Mouse (Mus musculus) MEL (cell line): Measurements from ENCODE around the gene Tm2d3. TPM values are rescaled to one million over a fixed set of nuclear protein-coding genes. Genes with fewer than 3 reads are reported as not detected.

ENCODE experiments used
- DNase-seq: peaks from one replicate; pipeline ENCODE4 v3.0.0; 2011; ENCODE audit warnings: low read depth, low spot score
- H3K27ac ChIP-seq: 2 replicates; pipeline ENCODE4 v1.5.1; 2012; ENCODE audit warnings: low read depth, mild to moderate bottlenecking, control low read depth, low read length, moderate library complexity; ENCODE audit not compliant: control insufficient read depth
- H3K27me3 ChIP-seq, 2 experiments: fragments of 150-350 bp in 1 of 2; sonication (generic) in 1 of 2; 2 replicates each; pipeline ENCODE4 v1.6.1; 2012; ENCODE audit warnings: low read length in 2 of 2, mild to moderate bottlenecking in 2 of 2, improper control_type of control experiment in 1 of 2, moderate library complexity in 1 of 2; ENCODE audit not compliant: insufficient read depth in 2 of 2, control insufficient read depth in 1 of 2
- H3K36me3 ChIP-seq, 2 experiments: 2 replicates each; pipeline ENCODE4 v1.6.1; 2012 to 2014; ENCODE audit warnings: low read length in 2 of 2, improper control_type of control experiment in 1 of 2, inconsistent platforms in 1 of 2, mild to moderate bottlenecking in 1 of 2; ENCODE audit not compliant: insufficient read depth in 2 of 2, control insufficient read depth in 1 of 2
- H3K4me1 ChIP-seq, 2 experiments: fragments of 150-350 bp in 1 of 2; sonication (generic) in 1 of 2; 2 replicates each; pipeline ENCODE4 v1.6.1; 2012; ENCODE audit warnings: low read length in 2 of 2, improper control_type of control experiment in 1 of 2, mild to moderate bottlenecking in 1 of 2; ENCODE audit not compliant: insufficient read depth in 2 of 2, control insufficient read depth in 1 of 2
- H3K4me3 ChIP-seq, 2 experiments: fragments of 150-350 bp in 1 of 2; sonication (generic) in 1 of 2; 2 replicates each; pipeline ENCODE4 v1.5.1; 2012; ENCODE audit warnings: low read depth in 2 of 2, low read length in 2 of 2, mild to moderate bottlenecking in 2 of 2, moderate library complexity in 2 of 2, control low read depth in 1 of 2, improper control_type of control experiment in 1 of 2; ENCODE audit not compliant: control insufficient read depth in 1 of 2, insufficient read depth in 1 of 2
- H3K79me2 ChIP-seq: 2 replicates; pipeline ENCODE4 v1.6.1; 2012; ENCODE audit warnings: mild to moderate bottlenecking, low read length, moderate library complexity; ENCODE audit not compliant: control insufficient read depth, poor library complexity, insufficient read depth
- H3K9ac ChIP-seq: 2 replicates; pipeline ENCODE4 v1.6.1; 2012; ENCODE audit warnings: low read depth, mild to moderate bottlenecking, control low read depth, low read length, moderate library complexity; ENCODE audit not compliant: control insufficient read depth, poor library complexity, severe bottlenecking
- H3K9me3 ChIP-seq: fragments of 150-350 bp; sonication (generic); replicated peaks from 2 replicates; pipeline ENCODE4 v1.6.1; 2012; ENCODE audit warnings: mild to moderate bottlenecking, low read length, improper control_type of control experiment, moderate library complexity; ENCODE audit not compliant: insufficient read depth
- BHLHE40 ChIP-seq: IDR thresholded peaks from 2 replicates; pipeline ENCODE4 v1.6.1; 2012; ENCODE audit warnings: low read depth, mild to moderate bottlenecking, inconsistent platforms, low read length, improper control_type of control experiment, borderline replicate concordance
- CHD1 ChIP-seq: IDR thresholded peaks from 2 replicates; pipeline ENCODE4 v1.6.1; 2012; ENCODE audit warnings: low read depth, mild to moderate bottlenecking, inconsistent platforms, low read length, improper control_type of control experiment
- CHD2 ChIP-seq: IDR thresholded peaks from 2 replicates; pipeline ENCODE4 v1.6.1; 2011; ENCODE audit warnings: low read length, improper control_type of control experiment
- CTCF ChIP-seq, 3 experiments: IDR thresholded peaks in 2 of 3; conservative IDR thresholded peaks in 1 of 3; 2 replicates each; pipeline ENCODE4 v1.5.1; 2011 to 2012; ENCODE audit warnings: low read length in 3 of 3, low read depth in 2 of 3, mild to moderate bottlenecking in 2 of 3, improper control_type of control experiment in 1 of 3, inconsistent platforms in 1 of 3, mixed read lengths in 1 of 3, moderate library complexity in 1 of 3; ENCODE audit not compliant: control insufficient read depth in 1 of 3, insufficient read depth in 1 of 3, poor library complexity in 1 of 3, severe bottlenecking in 1 of 3
- E2F4 ChIP-seq: IDR thresholded peaks from 2 replicates; pipeline ENCODE4 v1.6.1; 2011; ENCODE audit warnings: low read depth, low read length, improper control_type of control experiment, borderline replicate concordance
- ELF1 ChIP-seq: IDR thresholded peaks from 2 replicates; pipeline ENCODE4 v1.6.1; 2014; ENCODE audit warnings: low read depth, mild to moderate bottlenecking, inconsistent platforms, low read length, improper control_type of control experiment, moderate library complexity
- EP300 ChIP-seq, 2 experiments: IDR thresholded peaks; 2 replicates each; pipeline ENCODE4 v1.6.1; 2011; ENCODE audit warnings: improper control_type of control experiment in 2 of 2, low read length in 2 of 2, low read depth in 1 of 2, mild to moderate bottlenecking in 1 of 2
- GABPA ChIP-seq: IDR thresholded peaks from 2 replicates; pipeline ENCODE4 v1.6.1; 2012; ENCODE audit warnings: low read depth, mild to moderate bottlenecking, inconsistent platforms, low read length, improper control_type of control experiment, moderate library complexity
- GATA1 ChIP-seq: IDR thresholded peaks from 2 replicates; pipeline ENCODE4 v1.6.1; 2011; ENCODE audit warnings: low read depth, low read length, improper control_type of control experiment
- HCFC1 ChIP-seq: IDR thresholded peaks from 2 replicates; pipeline ENCODE4 v1.6.1; 2012; ENCODE audit warnings: low read depth, mild to moderate bottlenecking, inconsistent platforms, low read length, improper control_type of control experiment, moderate library complexity
- KAT2A ChIP-seq: conservative IDR thresholded peaks from 2 replicates; pipeline ENCODE4 v1.6.1; 2012; ENCODE audit warnings: low read depth, low read length, improper control_type of control experiment, inconsistent platforms
- MAFK ChIP-seq: IDR thresholded peaks from 2 replicates; pipeline ENCODE4 v1.6.1; 2011; ENCODE audit warnings: low read depth, mild to moderate bottlenecking, low read length, improper control_type of control experiment, borderline replicate concordance
- MAX ChIP-seq: IDR thresholded peaks from 2 replicates; pipeline ENCODE4 v1.6.1; 2011; ENCODE audit warnings: low read length, improper control_type of control experiment
- MAZ ChIP-seq: IDR thresholded peaks from 2 replicates; pipeline ENCODE4 v1.6.1; 2012; ENCODE audit warnings: low read depth, mild to moderate bottlenecking, inconsistent platforms, low read length, improper control_type of control experiment
- MEF2A ChIP-seq: IDR thresholded peaks from 2 replicates; pipeline ENCODE4 v1.6.1; 2014; ENCODE audit warnings: low read depth, mild to moderate bottlenecking, inconsistent platforms, low read length, improper control_type of control experiment; ENCODE audit not compliant: poor library complexity, insufficient replicate concordance, severe bottlenecking; ENCODE audit errors: extremely low read depth
- MYB ChIP-seq: IDR thresholded peaks from 2 replicates; pipeline ENCODE4 v1.6.1; 2011; ENCODE audit warnings: mild to moderate bottlenecking, low read depth, low read length, improper control_type of control experiment
- MYC ChIP-seq: IDR thresholded peaks from 2 replicates; pipeline ENCODE4 v1.6.1; 2011; ENCODE audit warnings: low read depth, mild to moderate bottlenecking, low read length, improper control_type of control experiment, moderate library complexity
- NELFE ChIP-seq: IDR thresholded peaks from 2 replicates; pipeline ENCODE4 v1.6.1; 2011; ENCODE audit warnings: low read depth, low read length, improper control_type of control experiment
- NRF1 ChIP-seq: IDR thresholded peaks from 2 replicates; pipeline ENCODE4 v1.6.1; 2014; ENCODE audit warnings: low read depth, mild to moderate bottlenecking, inconsistent platforms, low read length, improper control_type of control experiment, moderate library complexity; ENCODE audit not compliant: poor library complexity, insufficient read depth, severe bottlenecking
- POLR2A ChIP-seq, 2 experiments: IDR thresholded peaks; 2 replicates each; pipeline ENCODE4 v1.6.1; 2011 to 2012; ENCODE audit warnings: low read length in 2 of 2, mild to moderate bottlenecking in 2 of 2, control low read depth in 1 of 2, improper control_type of control experiment in 1 of 2, low read depth in 1 of 2, moderate library complexity in 1 of 2; ENCODE audit not compliant: control insufficient read depth in 1 of 2, insufficient read depth in 1 of 2, poor library complexity in 1 of 2
- POLR2AphosphoS2 ChIP-seq: IDR thresholded peaks from 2 replicates; pipeline ENCODE4 v1.6.1; 2011; ENCODE audit warnings: low read length, improper control_type of control experiment
- POLR2AphosphoS5 ChIP-seq: IDR thresholded peaks from 2 replicates; pipeline ENCODE4 v1.6.1; 2012; ENCODE audit warnings: low read depth, borderline replicate concordance, mild to moderate bottlenecking, inconsistent platforms, low read length, moderate library complexity, mixed read lengths
- RAD21 ChIP-seq: IDR thresholded peaks from 2 replicates; pipeline ENCODE4 v1.6.1; 2011; ENCODE audit warnings: mild to moderate bottlenecking, low read depth, low read length, improper control_type of control experiment
- SIN3A ChIP-seq: IDR thresholded peaks from 2 replicates; pipeline ENCODE4 v1.6.1; 2012; ENCODE audit warnings: low read length, improper control_type of control experiment, inconsistent platforms
- SMC3 ChIP-seq: IDR thresholded peaks from 2 replicates; pipeline ENCODE4 v1.6.1; 2011; ENCODE audit warnings: low read depth, low read length, improper control_type of control experiment
- TBP ChIP-seq: IDR thresholded peaks from 2 replicates; pipeline ENCODE4 v1.8.0; 2011; ENCODE audit warnings: low read depth, low read length, improper control_type of control experiment
- TCF12 ChIP-seq: IDR thresholded peaks from 2 replicates; pipeline ENCODE4 v1.6.1; 2014; ENCODE audit warnings: low read depth, mild to moderate bottlenecking, inconsistent platforms, low read length, improper control_type of control experiment, moderate library complexity
- UBTF ChIP-seq: IDR thresholded peaks from 2 replicates; pipeline ENCODE4 v1.6.1; 2012; ENCODE audit warnings: low read depth, mild to moderate bottlenecking, inconsistent platforms, low read length, improper control_type of control experiment, moderate library complexity, borderline replicate concordance; ENCODE audit not compliant: insufficient read depth
- USF2 ChIP-seq, 2 experiments: IDR thresholded peaks; 2 replicates each; pipeline ENCODE4 v1.6.1; 2011 to 2012; ENCODE audit warnings: improper control_type of control experiment in 2 of 2, low read length in 2 of 2, borderline replicate concordance in 1 of 2, inconsistent platforms in 1 of 2, low read depth in 1 of 2, mild to moderate bottlenecking in 1 of 2; ENCODE audit not compliant: insufficient read depth in 1 of 2
- ZC3H11A ChIP-seq: IDR thresholded peaks from 2 replicates; pipeline ENCODE4 v1.6.1; 2012; ENCODE audit warnings: low read depth, mild to moderate bottlenecking, inconsistent platforms, low read length, improper control_type of control experiment
- ZKSCAN1 ChIP-seq: IDR thresholded peaks from 2 replicates; pipeline ENCODE4 v1.6.1; 2012; ENCODE audit warnings: low read depth, mild to moderate bottlenecking, inconsistent platforms, low read length, improper control_type of control experiment, moderate library complexity
- ZMIZ1 ChIP-seq: IDR thresholded peaks from 2 replicates; pipeline ENCODE4 v1.6.1; 2012; ENCODE audit warnings: low read depth, mild to moderate bottlenecking, inconsistent platforms, low read length, improper control_type of control experiment, moderate library complexity
- ZNF384 ChIP-seq: IDR thresholded peaks from 2 replicates; pipeline ENCODE4 v1.6.1; 2012; ENCODE audit warnings: low read depth, mild to moderate bottlenecking, inconsistent platforms, low read length, improper control_type of control experiment
- polyA plus RNA-seq, 2 experiments: library from polyadenylated mRNA; stranded (reverse) in 1 of 2; unstranded in 1 of 2; fragments of >175 nt in 1 of 2; fragments of >200 nt in 1 of 2; gene quantifications; 2 replicates each; pipeline versions ENCODE4 v1.2.1 to v1.2.4; 2012; ENCODE audit warnings: low replicate concordance in 2 of 2, low read depth in 1 of 2; ENCODE audit not compliant: insufficient read length in 2 of 2, insufficient read depth in 1 of 2, missing spikeins in 1 of 2
- total RNA-seq: library from RNA; depleted of rRNA; stranded (reverse); fragments of 300-350 nt; gene quantifications from 2 replicates; pipeline ENCODE4 v1.2.3, GENCODE M21; 2012

Gene Tm2d3
- total and polyA plus RNA-seq, 3 experiments = 50.3 to 52.0 TPM; not detected in 1

- TF ChIP-seq TCF12 (no peak), POLR2A (IDR thresholded peaks at IDR 0.05; ENCODE audit: control insufficient read depth in 1 of 2, insufficient read depth in 1 of 2, low read depth in 1 of 2, low read length in 2 of 2, poor library complexity in 1 of 2) (peak; percentile 82 to 90; a peak in 3 of 4 replicates), USF2 (IDR thresholded peaks at IDR 0.05; ENCODE audit: borderline replicate concordance in 1 of 2, insufficient read depth in 1 of 2, low read depth in 1 of 2, low read length in 2 of 2) (no peak), GABPA (no peak), POLR2AphosphoS2 (peak; percentile 84), CHD2 (no peak), MYB (no peak), E2F4 (no peak), BHLHE40 (no peak)
Measured at GRCm38 (mm10) chr7:65693301-65693821, 2.4 kb downstream of the Tm2d3 start (continued).

GRCm38 (mm10) chr7:65696450-65696849 lies 5.5 kb downstream of the Tm2d3 start:
- Histone ChIP-seq H3K4me3 (no peak overlapping the region), H3K27ac (no peak overlapping the region), H3K9me3 (no peaks in the 10 kb centered on the region), H3K4me1 (peaks cover 0 to 6% of the 10 kb centered on the region in 2 experiments; a peak in 2 of 4 replicates), H3K9ac (no peak overlapping the region), H3K27me3 (no peaks in the 10 kb centered on the region), H3K36me3 (peaks cover 4 to 7% of the 10 kb centered on the region in 2 experiments; a peak in 3 of 4 replicates), H3K79me2 (peaks cover 9% of the 10 kb centered on the region)
- peak; percentile 57 for DNase-seq
- peak; percentile 1; the same call in 1 of the 2 replicates for TF ChIP-seq RAD21
- TF ChIP-seq MYB = no peak
- peak; percentile 48 for TF ChIP-seq SMC3
- TF ChIP-seq MAZ = no peak
- peak; percentile 22 to 54 (median 45); a peak in 5 of 6 replicates for TF ChIP-seq CTCF (IDR thresholded peaks at IDR 0.05 in 2 of 3, conservative IDR thresholded peaks at IDR 0.05 in 1 of 3; ENCODE audit: control insufficient read depth in 1 of 3, insufficient read depth in 1 of 3, low read depth in 2 of 3, low read length in 3 of 3, poor library complexity in 1 of 3, severe bottlenecking in 1 of 3)
- no peak for TF ChIP-seq MAFK
- no peak for TF ChIP-seq GATA1
- TF ChIP-seq UBTF = no peak
- peak; percentile 71 for TF ChIP-seq MYC
- TF ChIP-seq POLR2AphosphoS2 = no peak
- no peak for TF ChIP-seq POLR2AphosphoS5
- 0 out of 2 replicates have a peak, but pooled peaks have one; percentile 2 for TF ChIP-seq ZC3H11A
- no peak for TF ChIP-seq GABPA
- TF ChIP-seq KAT2A = no peak
- no peak for TF ChIP-seq USF2 (IDR thresholded peaks at IDR 0.05; ENCODE audit: borderline replicate concordance in 1 of 2, insufficient read depth in 1 of 2, low read depth in 1 of 2, low read length in 2 of 2)
- no peak for TF ChIP-seq CHD1
- no peak for TF ChIP-seq ELF1
- no peak for TF ChIP-seq ZNF384
- no peak for TF ChIP-seq NRF1
- no peak for TF ChIP-seq ZMIZ1
- TF ChIP-seq POLR2A (IDR thresholded peaks at IDR 0.05; ENCODE audit: control insufficient read depth in 1 of 2, insufficient read depth in 1 of 2, low read depth in 1 of 2, low read length in 2 of 2, poor library complexity in 1 of 2) = no peak
- no peak for TF ChIP-seq MEF2A
- TF ChIP-seq BHLHE40 = 0 out of 2 replicates have a peak, but pooled peaks have one; percentile 9
- no peak for TF ChIP-seq ZKSCAN1
- TF ChIP-seq E2F4 = no peak
- TF ChIP-seq TCF12 = no peak
- no peak for TF ChIP-seq HCFC1
- TF ChIP-seq TBP = no peak
- TF ChIP-seq MAX = peak; percentile 62
- TF ChIP-seq EP300 (IDR thresholded peaks at IDR 0.05; ENCODE audit: low read depth in 1 of 2, low read length in 2 of 2) = no peak
- TF ChIP-seq NELFE = no peak
- no peak for TF ChIP-seq SIN3A
